Mouse (Mus musculus) urinary bladder, adult 18-20 months (tissue): ENCODE measurements around the gene Ehd2.

ENCODE experiments used
- DNase-seq, 2 experiments: peaks; one replicate each; pipeline ENCODE4 v3.0.0; 2022; ENCODE audit warnings: low spot score in 2 of 2, mixed read lengths in 2 of 2

Gene Ehd2

GRCm38 (mm10) chr7:15907971-15908590 is 59.3 kb downstream of the Ehd2 start:
- DNase-seq: no peak

- no peak for DNase-seq
Measured at GRCm38 (mm10) chr7:15906602-15907001, 60.8 kb downstream of the Ehd2 start.

- no peak for DNase-seq
Measured at GRCm38 (mm10) chr7:15905861-15906260, 61.5 kb downstream of the Ehd2 start.

GRCm38 (mm10) chr7:15901366-15902048 is 65.9 kb downstream of the Ehd2 start:
- DNase-seq: no peak
